Mouse (Mus musculus) brown adipose tissue, adult 24 weeks (tissue): ENCODE data around the gene Krt16. TPM values are rescaled to one million over a fixed set of nuclear protein-coding genes. Genes with fewer than 3 reads are reported as not detected.

Experiments
- H3K27ac ChIP-seq: fragments of 200-500 bp; replicated peaks from 2 replicates; pipeline ENCODE4 v1.5.1; 2012; ENCODE audit warnings: low read depth, mild to moderate bottlenecking, low read length
- H3K4me1 ChIP-seq: fragments of 200-500 bp; 2 replicates; pipeline ENCODE4 v1.6.1; 2012; ENCODE audit warnings: low read length, mixed read lengths; ENCODE audit not compliant: control insufficient read depth, insufficient read depth, insufficient read length
- H3K4me3 ChIP-seq: fragments of 200-500 bp; 2 replicates; pipeline ENCODE4 v1.5.1; 2012; ENCODE audit warnings: low read depth, mild to moderate bottlenecking, low read length, moderate library complexity; ENCODE audit not compliant: insufficient read depth
- polyA plus RNA-seq: library from polyadenylated mRNA; stranded (reverse); fragments of >200 nt; gene quantifications from 2 replicates; pipeline ENCODE4 v1.2.4, GENCODE M21; 2012; ENCODE audit not compliant: missing spikeins, insufficient read depth, insufficient read length

Krt16 gene
- polyA plus RNA-seq = not detected in 2 replicates

DNA sequence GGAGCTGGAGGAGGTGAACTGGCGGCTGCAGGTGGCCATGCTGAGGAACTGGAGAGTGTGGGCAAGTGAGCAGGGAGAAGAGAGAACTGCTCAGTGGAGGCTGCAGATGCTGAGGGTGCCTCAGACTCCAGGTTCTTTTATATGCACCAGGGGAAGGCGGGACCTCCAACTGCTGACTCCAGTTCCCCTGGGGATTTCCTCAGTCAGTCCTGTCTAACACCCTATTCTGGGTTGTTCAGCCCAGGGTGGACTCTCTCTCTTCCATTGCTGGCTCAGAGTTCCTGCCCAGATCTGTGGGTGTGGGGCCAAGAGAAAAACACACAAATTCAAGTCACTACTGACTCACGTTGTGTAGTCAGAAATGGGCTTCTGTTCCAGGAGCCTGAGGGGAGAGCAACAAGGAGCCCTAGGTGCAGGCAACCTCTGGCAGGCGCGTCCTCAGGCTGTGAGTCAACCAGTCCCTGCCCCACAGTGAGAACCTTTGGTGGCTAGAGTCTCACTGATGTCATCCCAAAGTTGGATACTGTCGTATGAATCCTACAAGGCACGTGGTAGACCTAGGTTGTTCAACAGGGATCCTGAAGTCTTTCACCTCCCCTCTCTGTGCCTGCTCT lies at the start of gene Krt16:
Gene Krt16 (minus strand): TSS at position 51 of the 614 bp plus-strand sequence.
- H3K27ac ChIP-seq = no peak within 1 kb of the TSS
- no peak within 1 kb of the TSS for H3K4me3 ChIP-seq
- no peaks in the 10 kb centered on the region for H3K4me1 ChIP-seq

GRCm38 (mm10) chr11:100297801-100298200 lies 49.1 kb upstream of the Krt16 start:
- Histone ChIP-seq H3K27ac (no peak overlapping the region), H3K4me3 (no peak overlapping the region), H3K4me1 (no peaks in the 10 kb centered on the region)

DNA sequence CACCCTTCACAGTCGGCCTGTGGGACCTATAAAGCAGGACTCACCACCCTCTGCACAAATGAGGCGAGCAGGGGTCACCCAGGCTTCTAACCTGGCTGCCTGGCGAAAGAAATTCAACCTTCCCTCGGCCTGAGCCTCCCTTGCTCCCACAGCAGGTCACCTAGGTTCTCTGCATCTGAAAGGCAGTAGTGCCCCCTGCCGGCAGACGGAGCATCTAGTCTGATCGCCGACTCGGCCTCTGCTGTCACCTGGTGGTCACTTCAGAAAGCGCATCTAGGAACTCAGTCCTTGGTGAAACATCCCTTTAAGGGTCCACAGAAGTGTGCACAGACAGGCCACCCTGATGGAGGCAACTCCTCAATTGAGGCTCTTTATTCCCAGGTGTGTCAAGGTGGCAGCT lies 46.6 kb upstream of the Krt16 start:
- H3K4me1 ChIP-seq = no peaks in the 10 kb centered on the region
- H3K27ac ChIP-seq = no peak overlapping the region
- H3K4me3 ChIP-seq = no peak overlapping the region

DNA sequence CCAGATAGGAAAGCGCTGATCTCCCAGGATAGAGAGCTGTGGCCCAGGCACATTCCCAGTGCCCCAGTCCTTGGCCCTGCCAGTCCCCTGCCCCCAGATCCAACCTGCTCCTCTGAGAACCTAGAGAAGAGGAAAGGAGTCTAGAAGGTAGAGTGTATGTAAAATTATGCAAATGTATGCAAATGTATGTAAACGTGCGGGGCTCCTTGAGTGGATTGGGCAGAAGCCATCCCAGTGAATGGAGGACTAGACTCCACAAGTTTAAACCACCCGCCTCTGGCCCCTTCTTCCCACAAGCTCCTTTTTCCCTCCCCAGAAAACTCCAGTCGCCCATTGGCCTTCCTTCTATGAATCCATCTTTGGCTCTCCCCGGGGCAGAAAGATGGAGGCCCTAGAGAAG lies 44.2 kb upstream of the Krt16 start:
- H3K4me1 ChIP-seq = no peaks in the 10 kb centered on the region
- H3K4me3 ChIP-seq = no peak overlapping the region
- H3K27ac ChIP-seq = no peak overlapping the region

- no peak overlapping the region for H3K4me3 ChIP-seq
- no peak overlapping the region for H3K27ac ChIP-seq
- H3K4me1 ChIP-seq = no peaks in the 10 kb centered on the region
Measured at GRCm38 (mm10) chr11:100290235-100290634, 41.5 kb upstream of the Krt16 start.

DNA sequence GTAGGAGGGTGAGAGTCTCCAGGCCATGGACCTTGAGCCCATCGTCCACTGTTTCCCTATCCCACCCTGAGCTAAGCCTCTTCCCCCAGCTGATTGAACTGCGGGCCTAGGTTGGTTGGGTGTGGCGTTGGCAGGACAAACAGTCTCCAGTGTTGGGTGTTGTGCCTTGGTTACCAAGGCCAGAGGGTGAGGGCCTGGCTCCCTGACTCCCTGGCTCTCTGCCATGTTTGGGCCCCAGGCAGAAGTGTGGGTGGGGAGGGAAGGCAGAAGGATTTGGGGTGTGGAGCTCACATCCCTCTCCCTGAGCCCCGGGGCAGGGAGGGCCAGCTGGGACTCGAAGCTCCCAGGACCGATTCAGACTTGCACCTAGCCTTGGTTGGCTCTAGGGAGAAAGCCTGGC lies 40.2 kb upstream of the Krt16 start:
- H3K27ac ChIP-seq = no peak overlapping the region
- H3K4me1 ChIP-seq = no peaks in the 10 kb centered on the region
- H3K4me3 ChIP-seq = no peak overlapping the region

GRCm38 (mm10) chr11:100287024-100287423 lies 38.3 kb upstream of the Krt16 start:
- Histone ChIP-seq H3K4me3 (no peak overlapping the region), H3K27ac (no peak overlapping the region), H3K4me1 (no peaks in the 10 kb centered on the region)

DNA sequence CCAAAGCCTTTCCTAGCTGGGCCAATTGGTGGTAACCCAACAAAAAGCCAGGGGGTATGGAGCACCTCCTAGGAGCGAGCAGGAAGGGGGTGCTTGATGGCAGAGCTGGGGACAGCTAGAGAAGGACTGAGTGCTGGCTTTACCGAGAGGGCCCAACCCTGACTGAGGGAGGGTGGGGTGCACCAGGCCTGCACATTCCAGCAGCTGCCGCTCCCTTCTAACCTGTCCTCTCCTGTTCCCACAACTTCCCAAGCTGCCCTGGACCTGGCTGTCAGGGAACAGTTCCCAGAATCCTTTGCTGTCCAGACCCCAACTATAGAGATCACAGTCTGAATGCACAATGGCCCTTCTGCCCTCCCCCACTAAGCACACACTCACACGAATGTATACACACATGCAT lies 36.3 kb upstream of the Krt16 start:
- Histone ChIP-seq H3K4me3 (no peak overlapping the region), H3K27ac (no peak overlapping the region), H3K4me1 (no peaks in the 10 kb centered on the region)

GRCm38 (mm10) chr11:100282549-100282948 lies 33.8 kb upstream of the Krt16 start:
- H3K4me3 ChIP-seq = no peak overlapping the region
- no peak overlapping the region for H3K27ac ChIP-seq
- no peaks in the 10 kb centered on the region for H3K4me1 ChIP-seq

DNA sequence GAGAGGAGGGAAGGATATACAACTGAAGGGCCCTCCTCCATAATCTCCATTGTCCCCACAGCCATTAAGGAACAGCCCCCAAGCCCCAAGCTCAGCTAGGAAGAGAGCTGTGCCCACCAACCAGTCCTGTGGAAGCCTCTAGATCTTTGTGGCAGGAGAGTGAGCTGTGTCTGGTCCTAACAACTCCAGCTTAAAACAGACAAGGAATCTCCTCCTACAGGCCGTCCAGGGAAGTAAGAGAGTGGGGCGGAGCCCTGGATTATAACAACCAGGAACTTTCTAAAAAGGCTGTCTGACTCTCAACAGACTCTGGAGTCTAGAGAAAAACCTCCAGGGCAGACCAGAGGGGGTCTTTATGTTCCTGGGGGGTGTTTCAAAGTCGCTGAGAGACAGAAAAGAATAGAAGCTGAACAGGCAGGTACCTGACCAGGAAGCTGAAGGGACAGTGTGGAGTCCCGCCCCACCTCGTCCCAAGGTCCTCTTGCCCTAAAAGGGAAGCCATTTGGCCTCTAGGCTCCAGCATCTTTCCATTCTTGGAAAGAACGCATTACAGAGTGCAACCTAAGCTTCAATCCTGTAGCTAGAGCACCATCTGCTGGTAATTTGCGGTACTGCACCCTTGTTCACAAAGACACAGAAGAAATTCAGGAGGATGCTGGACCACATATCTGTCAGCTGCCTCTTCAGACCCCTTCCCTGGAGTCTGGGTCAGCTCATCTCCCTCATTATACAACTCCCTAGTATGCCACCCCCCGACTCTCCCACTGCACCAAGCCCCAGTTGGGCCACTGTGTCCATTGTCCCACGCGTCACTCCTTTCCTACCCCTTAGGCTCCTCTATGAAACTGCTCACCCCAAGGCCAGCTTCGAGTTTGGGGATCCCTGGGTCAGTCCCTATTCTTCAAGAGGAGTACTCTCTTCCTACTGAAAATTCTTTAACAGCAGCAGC lies 33.2 kb upstream of the Krt16 start:
- Histone ChIP-seq H3K4me1 (no peaks in the 10 kb centered on the region), H3K4me3 (no peak overlapping the region), H3K27ac (no peak overlapping the region)

- Histone ChIP-seq H3K4me3 (no peak overlapping the region), H3K27ac (no peak overlapping the region), H3K4me1 (no peaks in the 10 kb centered on the region)
Measured at GRCm38 (mm10) chr11:100278759-100279158, 30.1 kb upstream of the Krt16 start.

- H3K4me1 ChIP-seq = no peaks in the 10 kb centered on the region
- no peak overlapping the region for H3K27ac ChIP-seq
- H3K4me3 ChIP-seq = no peak overlapping the region
Measured at GRCm38 (mm10) chr11:100277726-100278480, 29.2 kb upstream of the Krt16 start.

GRCm38 (mm10) chr11:100275466-100275865 lies 26.8 kb upstream of the Krt16 start:
- Histone ChIP-seq H3K4me1 (no peaks in the 10 kb centered on the region), H3K4me3 (no peak overlapping the region), H3K27ac (no peak overlapping the region)

DNA sequence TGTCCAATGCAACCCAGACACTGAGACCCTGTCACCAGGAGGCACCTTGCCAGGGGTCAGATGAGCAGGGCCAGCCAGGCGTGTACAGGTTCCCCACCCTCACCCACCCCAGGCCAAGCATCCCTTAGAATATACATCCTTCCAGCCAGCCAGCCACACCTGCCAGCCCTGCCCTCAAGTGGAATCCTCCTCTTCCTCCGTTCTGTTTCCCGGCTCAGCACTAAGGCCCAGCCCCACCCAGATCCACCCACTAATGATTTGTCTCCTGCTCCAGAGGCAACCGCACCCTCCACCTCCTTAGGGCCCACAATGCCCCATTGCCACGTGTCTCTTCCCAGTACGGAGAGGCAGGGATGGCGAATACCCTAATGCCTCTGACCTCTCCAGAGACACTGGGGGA lies 26.0 kb upstream of the Krt16 start:
- no peak overlapping the region for H3K4me3 ChIP-seq
- no peaks in the 10 kb centered on the region for H3K4me1 ChIP-seq

DNA sequence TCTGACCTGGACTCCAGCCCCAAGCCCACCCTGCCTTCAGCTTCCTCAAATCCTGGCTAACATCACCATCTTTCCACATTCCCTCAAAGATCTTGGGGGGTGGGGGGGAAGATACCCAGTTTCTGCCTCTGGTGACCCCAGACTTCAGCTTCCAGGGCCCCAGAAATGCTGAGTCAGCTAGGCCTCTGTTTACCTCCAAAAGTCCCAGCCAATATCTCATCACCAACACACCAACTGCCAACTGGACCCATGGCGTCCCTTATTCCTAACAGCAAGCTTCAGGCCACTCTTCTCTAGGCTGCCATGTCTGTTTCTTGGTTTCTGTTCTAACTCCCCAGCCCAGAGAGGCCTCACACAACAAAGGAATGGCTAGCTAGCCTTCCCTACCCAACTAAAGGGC lies 23.2 kb upstream of the Krt16 start:
- no peaks in the 10 kb centered on the region for H3K4me1 ChIP-seq
- no peak overlapping the region for H3K27ac ChIP-seq
- no peak overlapping the region for H3K4me3 ChIP-seq

More for the DNA sequence above, 26.0 kb upstream of the Krt16 start:
- H3K27ac ChIP-seq = no peak overlapping the region
